Mouse (Mus musculus): ENCODE measurements around the gene Gin1. TPM values are rescaled to one million over a fixed set of nuclear protein-coding genes. Genes with fewer than 3 reads are reported as not detected.
A peak's percentile ranks its signal among the peaks of the same experiment; 100 is the strongest.

Gene Gin1
- polyA plus RNA-seq, 1 experiment, result 10.4 TPM

- no peak overlapping the region for H3K27ac ChIP-seq (ENCODE audit: insufficient read depth, low read length)
- DNase-seq, result no peak
- H3K27me3 ChIP-seq (ENCODE audit: control insufficient read depth, insufficient read depth, low read length), result no peaks in the 10 kb centered on the region
- 95% methylated on average over 7 of the region's 7 CpGs for WGBS
- TF ChIP-seq POLR2A (IDR thresholded peaks at IDR 0.05; ENCODE audit: borderline replicate concordance, insufficient read depth, low read length), result no peak
- TF ChIP-seq CTCF (IDR thresholded peaks at IDR 0.05; ENCODE audit: borderline replicate concordance, insufficient read depth, low read depth, low read length), result no peak
- no peaks in the 10 kb centered on the region for H3K4me1 ChIP-seq (ENCODE audit: control insufficient read depth, insufficient read depth, low read length)
- H3K4me3 ChIP-seq (replicated peaks; ENCODE audit: insufficient read depth, low read depth, low read length), result no peak overlapping the region
Measured at GRCm38 (mm10) chr1:97822904-97823303, 52.9 kb downstream of the Gin1 start.

GRCm38 (mm10) chr1:97827566-97827965 is 57.6 kb downstream of the Gin1 start:
- H3K4me3 ChIP-seq (replicated peaks; ENCODE audit: insufficient read depth, low read depth, low read length), result no peak overlapping the region
- H3K4me1 ChIP-seq (ENCODE audit: control insufficient read depth, insufficient read depth, low read length), result no peaks in the 10 kb centered on the region
- WGBS, result 59% methylated on average over 2 of the region's 2 CpGs
- H3K27ac ChIP-seq (ENCODE audit: insufficient read depth, low read length), result no peak overlapping the region
- no peak for DNase-seq
- TF ChIP-seq CTCF (IDR thresholded peaks at IDR 0.05; ENCODE audit: borderline replicate concordance, insufficient read depth, low read depth, low read length) (no peak), POLR2A (IDR thresholded peaks at IDR 0.05; ENCODE audit: borderline replicate concordance, insufficient read depth, low read length) (no peak)
- H3K27me3 ChIP-seq (ENCODE audit: control insufficient read depth, insufficient read depth, low read length), result no peaks in the 10 kb centered on the region

DNA sequence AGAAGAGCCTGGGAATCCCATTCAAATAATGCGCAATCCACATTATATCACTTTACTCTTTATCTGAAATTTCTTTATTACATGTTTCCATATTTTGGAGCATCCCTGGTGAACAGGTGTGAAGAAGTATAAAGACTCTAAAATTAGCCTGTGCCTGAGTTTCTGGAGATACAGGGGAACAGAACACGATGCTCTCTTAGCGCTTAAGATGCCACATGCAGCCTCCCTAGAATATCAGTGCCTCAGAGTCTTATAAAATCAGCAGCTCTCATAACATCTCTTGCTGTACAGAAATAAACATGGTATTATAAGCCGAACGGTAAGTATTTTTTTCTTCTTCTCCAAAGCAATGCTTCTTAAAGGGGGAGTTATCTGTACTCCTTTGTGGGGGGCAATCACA is 58.1 kb downstream of the Gin1 start:
- Histone ChIP-seq H3K27ac (ENCODE audit: insufficient read depth, low read length) (no peak overlapping the region), H3K27me3 (ENCODE audit: control insufficient read depth, insufficient read depth, low read length) (no peaks in the 10 kb centered on the region), H3K4me3 (replicated peaks; ENCODE audit: insufficient read depth, low read depth, low read length) (no peak overlapping the region), H3K4me1 (ENCODE audit: control insufficient read depth, insufficient read depth, low read length) (no peaks in the 10 kb centered on the region)
- DNase-seq, result no peak
- TF ChIP-seq CTCF (IDR thresholded peaks at IDR 0.05; ENCODE audit: borderline replicate concordance, insufficient read depth, low read depth, low read length) (no peak), POLR2A (IDR thresholded peaks at IDR 0.05; ENCODE audit: borderline replicate concordance, insufficient read depth, low read length) (no peak)
- WGBS, result 94% methylated on average over 5 of the region's 5 CpGs

- 16% methylated on average over 5 of the region's 5 CpGs for WGBS
- Histone ChIP-seq H3K4me3 (replicated peaks; ENCODE audit: insufficient read depth, low read depth, low read length) (no peak overlapping the region), H3K27me3 (ENCODE audit: control insufficient read depth, insufficient read depth, low read length) (no peaks in the 10 kb centered on the region), H3K4me1 (ENCODE audit: control insufficient read depth, insufficient read depth, low read length) (no peaks in the 10 kb centered on the region), H3K27ac (ENCODE audit: insufficient read depth, low read length) (no peak overlapping the region)
- TF ChIP-seq CTCF (IDR thresholded peaks at IDR 0.05; ENCODE audit: borderline replicate concordance, insufficient read depth, low read depth, low read length) (no peak), POLR2A (IDR thresholded peaks at IDR 0.05; ENCODE audit: borderline replicate concordance, insufficient read depth, low read length) (no peak)
- DNase-seq, result peak in 1 of 2 experiments; percentile 28
Measured at GRCm38 (mm10) chr1:97833466-97834353, 63.7 kb downstream of the Gin1 start.

- no peak for DNase-seq
- 23% methylated on average over 5 of the region's 5 CpGs for WGBS
- Histone ChIP-seq H3K27me3 (ENCODE audit: control insufficient read depth, insufficient read depth, low read length) (no peaks in the 10 kb centered on the region), H3K27ac (ENCODE audit: insufficient read depth, low read length) (no peak overlapping the region), H3K4me3 (replicated peaks; ENCODE audit: insufficient read depth, low read depth, low read length) (no peak overlapping the region), H3K4me1 (ENCODE audit: control insufficient read depth, insufficient read depth, low read length) (no peaks in the 10 kb centered on the region)
- no peak for TF ChIP-seq POLR2A (IDR thresholded peaks at IDR 0.05; ENCODE audit: borderline replicate concordance, insufficient read depth, low read length)
- no peak for TF ChIP-seq CTCF (IDR thresholded peaks at IDR 0.05; ENCODE audit: borderline replicate concordance, insufficient read depth, low read depth, low read length)
Measured at GRCm38 (mm10) chr1:97834354-97834822, 64.4 kb downstream of the Gin1 start.

Other genes starting within 250 kb of the Gin1 start
- 45.0 and 49.7 TPM in 2 replicates for gene D1Ertd622e, start 108.1 kb upstream of the Gin1 start, polyA plus RNA-seq (2012; rRNA removed)
- 18.1 and 19.7 TPM in 2 replicates for gene Ppip5k2, start 239 bp downstream of the Gin1 start, polyA plus RNA-seq (2012; rRNA removed)